Comparison of ENCODE assay signal across 18 mouse cellular contexts in genomic region chr8:122058951-122059350, GRCm38 (mm10).
DNase-seq lines count a peak whose midpoint lies in the region; ATAC-seq lines count a peak whose summit lies in the region.
"Had no signal": no experiment of that assay in that cellular context is flagged by ENCODE, and none has a peak within 500 bp of the region (broad histone marks: within the 10 kb centered on the region; RNA-seq: fewer than 3 reads in every experiment).

No protein-coding gene starts in this region.

- 57% methylated on average over 8 of the region's 8 CpGs for WGBS in heart, embryonic 16.5 days

- H3K4me1 ChIP-seq in heart, embryonic 16.5 days (ENCODE audit: control insufficient read depth, insufficient read depth, low read length) = peaks cover 4% of the 10 kb centered on the region

- H3K4me3 ChIP-seq in heart, embryonic 16.5 days (ENCODE audit: low read length) = no peak overlapping the region
- H3K4me3 ChIP-seq: midbrain, embryonic 12.5 days had no signal

- no peaks in the 10 kb centered on the region for H3K9me3 ChIP-seq in heart, embryonic 16.5 days (replicated peaks; ENCODE audit: control insufficient read depth, low read length)
- H3K9me3 ChIP-seq: G1E; midbrain, embryonic 12.5 days had no signal

- no peak overlapping the region for H3K4me2 ChIP-seq in heart, embryonic 16.5 days (ENCODE audit: low read depth, low read length)
- H3K4me2 ChIP-seq: heart, embryonic 11.5 days; hindbrain, embryonic 14.5 days; midbrain, embryonic 12.5 days had no signal

- no peaks in the 10 kb centered on the region for H3K27me3 ChIP-seq in heart, embryonic 16.5 days (ENCODE audit: control insufficient read depth, insufficient read depth, low read length)
- H3K27me3 ChIP-seq: midbrain, embryonic 12.5 days had no signal

- 0 out of 2 replicates have a peak, but pooled peaks have one; percentile 26 for ATAC-seq in heart, embryonic 16.5 days (replicated peaks; ENCODE audit: extremely low read depth, insufficient read depth, low FRiP score)

- H3K36me3 ChIP-seq in heart, embryonic 16.5 days (ENCODE audit: control insufficient read depth, insufficient read depth) = no peaks in the 10 kb centered on the region
- H3K36me3 ChIP-seq: midbrain, embryonic 12.5 days had no signal

- H3K9ac ChIP-seq in heart, embryonic 16.5 days (ENCODE audit: low read length) = no peak overlapping the region
- H3K9ac ChIP-seq: hindbrain, embryonic 14.5 days; liver, embryonic 14.5 days; midbrain, embryonic 12.5 days had no signal

- intact Hi-C loops in left cerebral cortex, postnatal 14 days (cut with DNase I) = no loop called here

- H3K27ac ChIP-seq in heart, embryonic 16.5 days (ENCODE audit: low read length) = no peak overlapping the region
- H3K27ac ChIP-seq: hindbrain, embryonic 14.5 days; liver, embryonic 14.5 days; midbrain, embryonic 12.5 days had no signal

- DNase-seq in heart, postnatal 4 days = no peak
- DNase-seq in ES-CJ7 (ENCODE audit: low read depth, low spot score) = peak; percentile 17
- DNase-seq in layer of hippocampus, adult 11-12 months (ENCODE audit: low spot score) = peak; percentile 57
- DNase-seq in left cerebral cortex, postnatal 14 days (ENCODE audit: low spot score in 2 of 2) = peak; percentile 54 to 83
- DNase-seq in adrenal gland, postnatal 25 days = no peak
- DNase-seq in thymus, postnatal 10 days (ENCODE audit: low spot score in 2 of 2) = no peak
- no peak for DNase-seq in cerebellum, adult 9-11 months
- DNase-seq: adrenal gland, postnatal 36 days; cerebellum, adult 11 months; gastrocnemius, postnatal 14 days; kidney, adult 11 months; thymus, postnatal 14 days had no signal

Comparison
In these comparisons a context has a peak if more than half of its experiments do, and no peak if none do; other contexts are left out.
1. DNase-seq: peak in ES-CJ7 (single experiment), layer of hippocampus, adult 11-12 months (single experiment) and left cerebral cortex, postnatal 14 days (2 of 2); none in heart, postnatal 4 days (single experiment), adrenal gland, postnatal 25 days (single experiment), thymus, postnatal 10 days (0 of 2) and cerebellum, adult 9-11 months (single experiment).